ENCODE assay signal across 9 mouse cellular contexts in the genomic region with DNA sequence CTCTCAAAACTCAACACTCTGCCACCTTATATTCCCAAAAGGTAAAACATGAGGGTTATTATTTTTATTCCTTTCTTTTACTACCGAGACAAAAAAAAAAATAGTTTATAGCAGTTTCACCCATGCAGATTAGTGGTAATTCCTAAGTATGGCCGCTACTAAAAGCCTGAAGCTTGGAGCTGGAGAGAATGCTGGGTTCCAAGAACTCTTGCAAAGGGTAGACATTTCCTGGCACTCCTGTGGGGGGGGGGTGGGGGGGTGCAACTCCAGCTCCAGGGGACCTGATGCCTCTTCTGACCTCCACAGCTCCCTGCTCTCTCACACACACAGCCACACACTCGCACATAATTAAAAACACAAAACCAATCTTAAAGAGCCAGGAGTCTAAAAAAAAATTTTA. TPM values are rescaled to one million over a fixed set of nuclear protein-coding genes. Genes with fewer than 3 reads are reported as not detected.
DNase-seq lines count a peak whose midpoint lies in the region; ATAC-seq and TF ChIP-seq lines count a peak whose summit lies in the region.
"Had no signal": no experiment of that assay in that cellular context is flagged by ENCODE, and none has a peak within 500 bp of the region (broad histone marks: within the 10 kb centered on the region; RNA-seq: fewer than 3 reads in every experiment).

No protein-coding gene starts in this region.

- H3K9me3 ChIP-seq in lung, embryonic 16.5 days (ENCODE audit: control insufficient read depth, low read length), result no peaks in the 10 kb centered on the region
- H3K9me3 ChIP-seq in forebrain, embryonic 11.5 days (ENCODE audit: control insufficient read depth, low read length), result peaks cover 2% of the 10 kb centered on the region; the same call in 1 of the 2 replicates
- no peaks in the 10 kb centered on the region for H3K9me3 ChIP-seq in limb, embryonic 14.5 days (ENCODE audit: control insufficient read depth, low read length)
- no peaks in the 10 kb centered on the region for H3K9me3 ChIP-seq in stomach, embryonic 14.5 days (ENCODE audit: control insufficient read depth, low read depth, low read length)

- no peak for TF ChIP-seq POLR2A in limb, embryonic 14.5 days (IDR thresholded peaks at IDR 0.05; ENCODE audit: borderline replicate concordance, extremely low read depth, insufficient read depth, insufficient read length)

- peak overlapping the region; percentile 58 for H3K4me3 ChIP-seq in lung, embryonic 16.5 days (ENCODE audit: low read length)
- peak overlapping the region; percentile 79 for H3K4me3 ChIP-seq in forebrain, embryonic 11.5 days (ENCODE audit: low read depth, low read length)
- peak overlapping the region; percentile 77 for H3K4me3 ChIP-seq in limb, embryonic 14.5 days (replicated peaks; ENCODE audit: low read length)
- peak overlapping the region; percentile 88 for H3K4me3 ChIP-seq in stomach, embryonic 14.5 days (ENCODE audit: low read depth, low read length)

- H3K9ac ChIP-seq in lung, embryonic 16.5 days (ENCODE audit: low read length), result peak overlapping the region; percentile 72
- peak overlapping the region; percentile 87 for H3K9ac ChIP-seq in forebrain, embryonic 11.5 days (ENCODE audit: low read length)
- peak overlapping the region; percentile 86 for H3K9ac ChIP-seq in limb, embryonic 14.5 days (ENCODE audit: low read depth, low read length, severe bottlenecking)
- H3K9ac ChIP-seq in stomach, embryonic 14.5 days (replicated peaks; ENCODE audit: low read depth, low read length), result peak overlapping the region; percentile 91

- peaks cover 15% of the 10 kb centered on the region for H3K4me1 ChIP-seq in lung, embryonic 16.5 days (replicated peaks; ENCODE audit: control insufficient read depth, insufficient read depth, low read length)
- H3K4me1 ChIP-seq in forebrain, embryonic 11.5 days (replicated peaks; ENCODE audit: control insufficient read depth, insufficient read depth, low read length), result peaks cover 11% of the 10 kb centered on the region
- H3K4me1 ChIP-seq in limb, embryonic 14.5 days (ENCODE audit: control insufficient read depth, insufficient read depth, low read length), result peaks cover 12% of the 10 kb centered on the region
- peaks cover 12% of the 10 kb centered on the region for H3K4me1 ChIP-seq in stomach, embryonic 14.5 days (ENCODE audit: control insufficient read depth, insufficient read depth, low read length)

- DNase-seq in lung, postnatal 4 days, result no peak
- no peak for DNase-seq in forebrain, embryonic 11.5 days (ENCODE audit: low spot score)
- no peak for DNase-seq in limb, embryonic 14.5 days (ENCODE audit: low spot score)
- no peak for DNase-seq in right cerebral cortex, postnatal 25 days
- DNase-seq in cerebellum, adult 11-12 months, result no peak
- DNase-seq: adrenal gland, postnatal 25 days had no signal

- ATAC-seq in lung, embryonic 16.5 days (ENCODE audit: low read depth), result no peak
- no peak for ATAC-seq in forebrain, embryonic 11.5 days (replicated peaks; ENCODE audit: low FRiP score)
- ATAC-seq in limb, embryonic 14.5 days (ENCODE audit: low FRiP score, low read depth), result no peak
- ATAC-seq in stomach, embryonic 14.5 days (ENCODE audit: insufficient number of reproducible peaks, insufficient read depth, low FRiP score, low read depth), result no peak
- ATAC-seq in frontal cortex, adult (ENCODE audit: low TSS enrichment), result no peak

- H3K4me2 ChIP-seq in lung, embryonic 16.5 days (ENCODE audit: low read depth, low read length), result peak overlapping the region; percentile 75
- H3K4me2 ChIP-seq in forebrain, embryonic 11.5 days (ENCODE audit: low read depth, low read length, severe bottlenecking), result peak overlapping the region; percentile 63
- H3K4me2 ChIP-seq in limb, embryonic 14.5 days (replicated peaks; ENCODE audit: low read depth, low read length, severe bottlenecking), result peak overlapping the region; percentile 59
- peak overlapping the region; percentile 56 for H3K4me2 ChIP-seq in stomach, embryonic 14.5 days (replicated peaks; ENCODE audit: low read depth, low read length)

- 33% methylated on average over 3 of the region's 3 CpGs for WGBS in lung, embryonic 16.5 days
- WGBS in forebrain, embryonic 11.5 days, result 55% methylated on average over 3 of the region's 3 CpGs
- 28% methylated on average over 3 of the region's 3 CpGs for WGBS in limb, embryonic 14.5 days
- WGBS in stomach, embryonic 14.5 days, result 49% methylated on average over 3 of the region's 3 CpGs

- H3K27ac ChIP-seq in lung, embryonic 16.5 days (ENCODE audit: low read length), result no peak overlapping the region
- no peak overlapping the region for H3K27ac ChIP-seq in forebrain, embryonic 11.5 days (ENCODE audit: low read depth, low read length)
- H3K27ac ChIP-seq in limb, embryonic 14.5 days (replicated peaks; ENCODE audit: low read depth, low read length), result no peak overlapping the region
- H3K27ac ChIP-seq in stomach, embryonic 14.5 days (ENCODE audit: low read length), result no peak overlapping the region

- peaks cover 18% of the 10 kb centered on the region for H3K36me3 ChIP-seq in lung, embryonic 16.5 days (ENCODE audit: control insufficient read depth, insufficient read depth, low read length)
- peaks cover 3% of the 10 kb centered on the region; the same call in 1 of the 2 replicates for H3K36me3 ChIP-seq in forebrain, embryonic 11.5 days (ENCODE audit: control insufficient read depth, insufficient read depth, low read length)
- H3K36me3 ChIP-seq in limb, embryonic 14.5 days (ENCODE audit: control insufficient read depth, insufficient read depth, low read length), result peaks cover 40% of the 10 kb centered on the region
- H3K36me3 ChIP-seq in stomach, embryonic 14.5 days (ENCODE audit: control insufficient read depth, insufficient read depth, low read length), result peaks cover 27% of the 10 kb centered on the region

- H3K27me3 ChIP-seq in lung, embryonic 16.5 days (ENCODE audit: control insufficient read depth, insufficient read depth, low read depth, low read length), result no peaks in the 10 kb centered on the region
- no peaks in the 10 kb centered on the region; the same call in 1 of the 2 replicates for H3K27me3 ChIP-seq in forebrain, embryonic 11.5 days (ENCODE audit: control insufficient read depth, insufficient read depth, low read length)
- H3K27me3 ChIP-seq in limb, embryonic 14.5 days (ENCODE audit: control insufficient read depth, insufficient read depth, low read length), result no peaks in the 10 kb centered on the region
- H3K27me3 ChIP-seq in stomach, embryonic 14.5 days (ENCODE audit: control insufficient read depth, insufficient read depth, low read length), result no peaks in the 10 kb centered on the region

RNA-seq across cellular contexts. Expression of a gene that starts 1.1 kb away (rescaled TPM):
- polyA plus RNA-seq in lung, embryonic 16.5 days (2015; fragmentation: Nextera tagmentation; extraction: Ambion mirVana), result 649 and 667 TPM in 2 replicates
- polyA plus RNA-seq in forebrain, embryonic 11.5 days (2014; fragmentation: Nextera tagmentation; extraction: Ambion mirVana), result 881 and 979 TPM in 2 replicates
- polyA plus RNA-seq in limb, embryonic 14.5 days (2012; rRNA removed), result 547 and 736 TPM in 2 replicates
- polyA plus RNA-seq in limb, embryonic 14.5 days (2014; fragmentation: Nextera tagmentation; extraction: Ambion mirVana), result 706 and 740 TPM in 2 replicates
- 706 and 729 TPM in 2 replicates for polyA plus RNA-seq in stomach, embryonic 14.5 days (2014; fragmentation: Nextera tagmentation; extraction: Ambion mirVana)

RNA-seq across cellular contexts. Expression of a gene that starts 32.6 kb away (rescaled TPM):
- polyA plus RNA-seq in lung, embryonic 16.5 days (2015; fragmentation: Nextera tagmentation; extraction: Ambion mirVana), result 18.2 and 20.0 TPM in 2 replicates
- 2.3 and 2.5 TPM in 2 replicates for polyA plus RNA-seq in forebrain, embryonic 11.5 days (2014; fragmentation: Nextera tagmentation; extraction: Ambion mirVana)
- 10.3 and 14.0 TPM in 2 replicates for polyA plus RNA-seq in limb, embryonic 14.5 days (2012; rRNA removed)
- 4.5 and 6.8 TPM in 2 replicates for polyA plus RNA-seq in limb, embryonic 14.5 days (2014; fragmentation: Nextera tagmentation; extraction: Ambion mirVana)
- polyA plus RNA-seq in stomach, embryonic 14.5 days (2014; fragmentation: Nextera tagmentation; extraction: Ambion mirVana), result 10.9 and 14.5 TPM in 2 replicates
